Mouse (Mus musculus) ES-E14 (cell line): ENCODE results near the gene Irak4. TPM values are rescaled to one million over a fixed set of nuclear protein-coding genes. Genes with fewer than 3 reads are reported as not detected.

Experiments used
- DNase-seq: peaks from one replicate; pipeline ENCODE4 v3.0.0-alpha.2; 2013; ENCODE audit warnings: low read depth, low spot score
- H3K27ac ChIP-seq: 2 replicates; pipeline ENCODE4 v1.5.1; 2012; ENCODE audit warnings: low read depth, mild to moderate bottlenecking, low read length, moderate library complexity, mixed read lengths; ENCODE audit not compliant: poor library complexity, insufficient read depth, severe bottlenecking
- H3K36me3 ChIP-seq: 2 replicates; pipeline ENCODE4 v1.6.1; 2012; ENCODE audit warnings: mild to moderate bottlenecking, low read length, moderate library complexity, mixed read lengths; ENCODE audit not compliant: control insufficient read depth, poor library complexity, insufficient read depth, severe bottlenecking
- H3K4me1 ChIP-seq, 2 experiments: fragments of 150-350 bp in 1 of 2; sonication (generic) in 1 of 2; 2 replicates each; pipeline ENCODE4 v1.6.1; 2012; ENCODE audit warnings: low read length in 2 of 2, mild to moderate bottlenecking in 1 of 2, mixed read lengths in 1 of 2; ENCODE audit not compliant: control insufficient read depth in 2 of 2, insufficient read depth in 2 of 2, poor library complexity in 1 of 2
- H3K4me3 ChIP-seq, 2 experiments: fragments of 150-350 bp in 1 of 2; sonication (generic) in 1 of 2; 2 replicates each; pipeline ENCODE4 v1.5.1; 2012; ENCODE audit warnings: low read length in 2 of 2, low read depth in 1 of 2, mild to moderate bottlenecking in 1 of 2, mixed read lengths in 1 of 2; ENCODE audit not compliant: insufficient read depth in 1 of 2, poor library complexity in 1 of 2, severe bottlenecking in 1 of 2
- H3K9ac ChIP-seq: 2 replicates; pipeline ENCODE4 v1.6.1; 2012; ENCODE audit warnings: low read depth, mild to moderate bottlenecking, low read length, mixed read lengths; ENCODE audit not compliant: poor library complexity, insufficient read depth, severe bottlenecking
- H3K9me3 ChIP-seq: fragments of 150-350 bp; sonication (generic); 2 replicates; pipeline ENCODE4 v1.6.1; 2012; ENCODE audit warnings: low read depth, mild to moderate bottlenecking, low read length; ENCODE audit not compliant: control insufficient read depth, insufficient read depth
- CHD2 ChIP-seq: IDR thresholded peaks from 2 replicates; pipeline ENCODE4 v1.6.1; 2014; ENCODE audit warnings: mild to moderate bottlenecking, low read depth, low read length, inconsistent platforms
- HCFC1 ChIP-seq: IDR thresholded peaks from 2 replicates; pipeline ENCODE4 v1.6.1; 2012; ENCODE audit warnings: low read length, inconsistent platforms, borderline replicate concordance; ENCODE audit not compliant: insufficient read depth
- MAFK ChIP-seq: IDR thresholded peaks from 2 replicates; pipeline ENCODE4 v1.6.1; 2014; ENCODE audit warnings: mild to moderate bottlenecking, low read depth, low read length, inconsistent platforms; ENCODE audit not compliant: insufficient read depth
- ZC3H11A ChIP-seq: IDR thresholded peaks from 2 replicates; pipeline ENCODE4 v1.6.1; 2012; ENCODE audit warnings: low read depth, mild to moderate bottlenecking, inconsistent platforms, low read length, borderline replicate concordance
- ZNF384 ChIP-seq: IDR thresholded peaks from 2 replicates; pipeline ENCODE4 v1.6.1; 2012; ENCODE audit warnings: low read depth, low read length, inconsistent platforms
- in situ Hi-C, 2 experiments: fragments of 600-800 bp; cut with MboI; formaldehyde crosslinking; loops; one replicate each; pipeline ENCODE4 v1.15.1; 2025; ENCODE audit warnings: low sequenced_read_pairs in 2 of 2, inconsistent platforms in 1 of 2; ENCODE audit not compliant: unreplicated experiment in 2 of 2
- total RNA-seq: library from RNA; depleted of rRNA; stranded (reverse); fragments of 300-350 nt; gene quantifications from 2 replicates; pipeline ENCODE4 v1.2.3, GENCODE M21; 2012; rRNA removed

The Irak4 gene
- total RNA-seq, 1 experiment, result 2.3 TPM

GRCm38 (mm10) chr15:94616036-94616435, 72.6 kb downstream of the Irak4 start:
- H3K9ac ChIP-seq, result no peak overlapping the region
- no peaks in the 10 kb centered on the region for H3K9me3 ChIP-seq
- DNase-seq, result no peak
- no peaks in the 10 kb centered on the region for H3K4me1 ChIP-seq
- no peak overlapping the region for H3K4me3 ChIP-seq
- H3K36me3 ChIP-seq, result no peaks in the 10 kb centered on the region
- TF ChIP-seq MAFK, result 0 out of 2 replicates have a peak, but pooled peaks have one; percentile 37
- TF ChIP-seq ZNF384, result no peak
- TF ChIP-seq CHD2, result no peak
- TF ChIP-seq ZC3H11A, result no peak
- no peak for TF ChIP-seq HCFC1
- H3K27ac ChIP-seq, result no peak overlapping the region
- in situ Hi-C loops, result no loop called here

GRCm38 (mm10) chr15:94620909-94621308, 77.5 kb downstream of the Irak4 start:
- in situ Hi-C loops, result no loop called here
- DNase-seq, result no peak
- H3K36me3 ChIP-seq, result no peaks in the 10 kb centered on the region
- no peak overlapping the region for H3K27ac ChIP-seq
- H3K9ac ChIP-seq, result no peak overlapping the region
- no peaks in the 10 kb centered on the region for H3K9me3 ChIP-seq
- H3K4me3 ChIP-seq, result no peak overlapping the region
- TF ChIP-seq ZC3H11A, result no peak
- no peak for TF ChIP-seq CHD2
- peak; percentile 68; the same call in 1 of the 2 replicates for TF ChIP-seq MAFK
- H3K4me1 ChIP-seq, result peaks cover 2 to 3% of the 10 kb centered on the region in 2 experiments; a peak in 2 of 4 replicates

GRCm38 (mm10) chr15:94628463-94628829, 85.0 kb downstream of the Irak4 start:
- no peak for DNase-seq
- Histone ChIP-seq H3K9me3 (no peaks in the 10 kb centered on the region), H3K4me1 (no peaks in the 10 kb centered on the region), H3K9ac (no peak overlapping the region; the same call in 1 of the 2 replicates), H3K27ac (no peak overlapping the region), H3K36me3 (no peaks in the 10 kb centered on the region), H3K4me3 (peak overlapping the region; percentile 47 to 67; a peak in 3 of 4 replicates)
- in situ Hi-C loops, result no loop called here
- TF ChIP-seq CHD2, result no peak
- no peak for TF ChIP-seq MAFK
- no peak for TF ChIP-seq ZNF384
- TF ChIP-seq HCFC1, result no peak
- no peak for TF ChIP-seq ZC3H11A

- TF ChIP-seq MAFK, result no peak
- no peak for TF ChIP-seq HCFC1
- no peak for TF ChIP-seq CHD2
- TF ChIP-seq ZNF384, result no peak
- TF ChIP-seq ZC3H11A, result no peak
- Histone ChIP-seq H3K9ac (peak within 1 kb of the TSS; percentile 81), H3K27ac (no peak within 1 kb of the TSS), H3K36me3 (no peaks in the 10 kb centered on the region), H3K9me3 (no peaks in the 10 kb centered on the region), H3K4me1 (no peaks in the 10 kb centered on the region), H3K4me3 (peak within 1 kb of the TSS; percentile 67 to 70)
- in situ Hi-C loops, result no loop called here
- no peak for DNase-seq
Measured at GRCm38 (mm10) chr15:94628830-94629601, 85.6 kb downstream of the Irak4 start, which contains the start of gene Tmem117. Tmem117 (plus strand) TSS chr15:94629232.

- DNase-seq, result no peak
- no peak overlapping the region for H3K27ac ChIP-seq
- no peaks in the 10 kb centered on the region for H3K36me3 ChIP-seq
- no peak overlapping the region for H3K9ac ChIP-seq
- TF ChIP-seq ZC3H11A (no peak), MAFK (no peak), ZNF384 (no peak), HCFC1 (no peak), CHD2 (no peak)
- H3K4me3 ChIP-seq, result no peak overlapping the region
- in situ Hi-C loops, result no loop called here
- no peaks in the 10 kb centered on the region for H3K4me1 ChIP-seq
- no peaks in the 10 kb centered on the region for H3K9me3 ChIP-seq
Measured at GRCm38 (mm10) chr15:94630553-94630952, 87.1 kb downstream of the Irak4 start.

Other genes with a start within 250 kb of the Irak4 start
- 0.63 and 0.80 TPM in 2 replicates for gene Adamts20, start 78.2 kb upstream of the Irak4 start, total RNA-seq
- 4.1 and 6.6 TPM in 2 replicates for gene Pus7l, start 96 bp upstream of the Irak4 start, total RNA-seq
- gene Twf1, start 46.2 kb downstream of the Irak4 start, total RNA-seq, result 29.7 and 45.6 TPM in 2 replicates
- 0.48 and 0.71 TPM in 2 replicates for gene Tmem117, start 85.6 kb downstream of the Irak4 start, total RNA-seq